Mouse (Mus musculus): ENCODE data around the gene Chpt1. TPM values are rescaled to one million over a fixed set of nuclear protein-coding genes. Genes with fewer than 3 reads are reported as not detected.

Gene Chpt1
- polyA plus RNA-seq, 1 experiment from 2014 or later: 46.9 TPM

Other genes starting within 250 kb of the Chpt1 start
- gene Dram1, start 125.0 kb downstream of the Chpt1 start, polyA plus RNA-seq (2015; fragmentation: Nextera tagmentation; extraction: Ambion mirVana): 3.2 and 5.9 TPM in 2 replicates
- 7.5 and 10.5 TPM in 2 replicates for gene Gnptab, start 124.9 kb downstream of the Chpt1 start, polyA plus RNA-seq (2015; fragmentation: Nextera tagmentation; extraction: Ambion mirVana)
- gene Sycp3, start 44.5 kb downstream of the Chpt1 start, polyA plus RNA-seq (2015; fragmentation: Nextera tagmentation; extraction: Ambion mirVana): 0.16 and 0.35 TPM in 2 replicates
- gene Mybpc1, start 101.1 kb upstream of the Chpt1 start, polyA plus RNA-seq (2015; fragmentation: Nextera tagmentation; extraction: Ambion mirVana): 3.3 and 4.5 TPM in 2 replicates
- gene Spic, start 180.9 kb upstream of the Chpt1 start, polyA plus RNA-seq (2015; fragmentation: Nextera tagmentation; extraction: Ambion mirVana): 0.40 and 0.79 TPM in 2 replicates
- 131 and 143 TPM in 2 replicates for gene Arl1, start 226.8 kb upstream of the Chpt1 start, polyA plus RNA-seq (2015; fragmentation: Nextera tagmentation; extraction: Ambion mirVana)

All from heart, embryonic 15.5 days (tissue).